Mouse (Mus musculus): ENCODE results near the gene Snx29. TPM values are rescaled to one million over a fixed set of nuclear protein-coding genes. Genes with fewer than 3 reads are reported as not detected.

Gene Snx29
- total and polyA plus RNA-seq, 2 experiments = 2.0 to 10.3 TPM

DNA sequence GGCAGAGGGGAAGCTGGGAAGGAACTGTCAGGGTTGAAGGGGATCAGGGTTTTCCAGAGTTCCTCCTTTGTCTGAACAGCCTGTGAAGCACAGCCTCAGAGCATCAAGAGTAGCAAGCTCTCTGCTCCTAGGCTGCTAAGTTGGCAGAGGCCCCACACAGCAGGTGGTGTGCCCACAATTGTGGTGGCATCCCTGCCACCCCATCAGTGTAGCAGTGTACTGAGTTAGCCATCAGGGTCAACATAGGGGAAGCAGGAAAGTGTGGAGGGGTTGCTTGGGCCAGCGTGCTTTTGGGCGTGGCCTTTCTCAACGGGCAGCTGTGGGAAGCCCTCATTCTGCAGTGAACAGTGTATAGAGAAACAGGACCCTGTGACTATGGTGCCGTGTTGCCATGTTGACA, 421.0 kb downstream of the Snx29 start:
- Histone ChIP-seq H3K27ac (replicated peaks; ENCODE audit: insufficient read depth, low read depth, low read length) (no peak overlapping the region), H3K4me1 (ENCODE audit: control insufficient read depth, insufficient read depth, low read length) (no peaks in the 10 kb centered on the region), H3K27me3 (ENCODE audit: control insufficient read depth, insufficient read depth, low read length) (no peaks in the 10 kb centered on the region), H3K36me3 (ENCODE audit: control insufficient read depth, insufficient read depth, low read length) (no peaks in the 10 kb centered on the region; the same call in 1 of the 2 replicates), H3K4me3 (ENCODE audit: insufficient read depth, low read depth, low read length) (no peak overlapping the region), H3K9ac (ENCODE audit: low read depth, low read length) (no peak overlapping the region), H3K79me2 (ENCODE audit: control insufficient read depth, insufficient read depth, low read length) (no peaks in the 10 kb centered on the region)
- WGBS = 86% methylated on average over 4 of the region's 4 CpGs
- DNase-seq (ENCODE audit: extremely low read depth, low read depth, low spot score) = no peak
- TF ChIP-seq CTCF (IDR thresholded peaks at IDR 0.05; ENCODE audit: low read depth, low read length) (no peak), POLR2A (IDR thresholded peaks at IDR 0.05; ENCODE audit: extremely low read depth, insufficient read depth, low read length) (no peak)

DNA sequence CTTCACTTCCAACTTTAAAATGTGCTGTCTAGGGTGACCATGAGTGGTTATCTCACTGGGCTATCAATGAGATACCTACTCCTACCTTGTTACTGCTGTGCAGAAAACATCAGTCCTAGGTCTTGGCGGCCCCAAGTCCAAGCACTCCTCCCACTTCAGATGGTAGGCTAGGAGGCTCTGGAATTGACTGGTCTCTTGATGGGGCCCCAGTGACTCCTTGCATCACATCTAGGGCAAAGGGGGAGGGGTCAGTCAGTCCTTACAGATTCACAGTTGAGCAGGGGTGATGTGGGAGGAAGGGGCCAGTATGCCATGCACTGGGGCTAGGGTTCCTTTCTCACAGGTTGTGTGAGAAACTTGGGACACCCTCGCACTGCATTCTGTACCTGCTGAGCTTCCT, 423.3 kb downstream of the Snx29 start:
- Histone ChIP-seq H3K27ac (replicated peaks; ENCODE audit: insufficient read depth, low read depth, low read length) (no peak overlapping the region), H3K79me2 (ENCODE audit: control insufficient read depth, insufficient read depth, low read length) (no peaks in the 10 kb centered on the region), H3K4me3 (ENCODE audit: insufficient read depth, low read depth, low read length) (no peak overlapping the region), H3K27me3 (ENCODE audit: control insufficient read depth, insufficient read depth, low read length) (no peaks in the 10 kb centered on the region), H3K4me1 (ENCODE audit: control insufficient read depth, insufficient read depth, low read length) (no peaks in the 10 kb centered on the region), H3K36me3 (ENCODE audit: control insufficient read depth, insufficient read depth, low read length) (no peaks in the 10 kb centered on the region), H3K9ac (ENCODE audit: low read depth, low read length) (no peak overlapping the region)
- no peak for DNase-seq (ENCODE audit: extremely low read depth, low read depth, low spot score)
- WGBS = 95% methylated on average over 2 of the region's 2 CpGs
- TF ChIP-seq POLR2A (IDR thresholded peaks at IDR 0.05; ENCODE audit: extremely low read depth, insufficient read depth, low read length) (no peak), CTCF (IDR thresholded peaks at IDR 0.05; ENCODE audit: low read depth, low read length) (no peak)

DNA sequence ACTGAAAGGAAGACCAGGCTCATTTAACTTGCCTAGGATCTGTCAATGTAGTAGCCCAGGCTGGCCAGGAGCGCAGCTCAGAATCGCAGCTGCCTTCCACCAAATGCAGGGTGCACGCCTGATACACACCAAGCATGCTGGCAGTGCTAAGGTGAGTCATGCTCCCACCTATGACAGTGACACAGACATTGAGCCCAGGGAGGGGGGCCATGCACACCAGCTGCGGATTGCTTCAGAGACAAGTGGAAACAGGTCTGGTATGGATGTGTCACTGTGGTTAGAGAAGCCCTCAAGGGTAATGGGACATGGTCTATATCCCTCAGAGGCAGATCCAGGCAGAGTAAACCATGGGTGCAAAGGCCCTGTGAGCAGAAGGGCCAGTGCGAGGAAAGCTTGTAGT, 425.2 kb downstream of the Snx29 start:
- no peak for DNase-seq (ENCODE audit: extremely low read depth, low read depth, low spot score)
- 95% methylated on average over 5 of the region's 5 CpGs for whole genome bisulfite sequencing
- Histone ChIP-seq H3K79me2 (ENCODE audit: control insufficient read depth, insufficient read depth, low read length) (no peaks in the 10 kb centered on the region), H3K36me3 (ENCODE audit: control insufficient read depth, insufficient read depth, low read length) (no peaks in the 10 kb centered on the region), H3K4me3 (ENCODE audit: insufficient read depth, low read depth, low read length) (no peak overlapping the region), H3K4me1 (ENCODE audit: control insufficient read depth, insufficient read depth, low read length) (no peaks in the 10 kb centered on the region), H3K27ac (replicated peaks; ENCODE audit: insufficient read depth, low read depth, low read length) (no peak overlapping the region), H3K27me3 (ENCODE audit: control insufficient read depth, insufficient read depth, low read length) (no peaks in the 10 kb centered on the region), H3K9ac (ENCODE audit: low read depth, low read length) (no peak overlapping the region)
- TF ChIP-seq POLR2A (IDR thresholded peaks at IDR 0.05; ENCODE audit: extremely low read depth, insufficient read depth, low read length) (no peak), CTCF (IDR thresholded peaks at IDR 0.05; ENCODE audit: low read depth, low read length) (no peak)

DNA sequence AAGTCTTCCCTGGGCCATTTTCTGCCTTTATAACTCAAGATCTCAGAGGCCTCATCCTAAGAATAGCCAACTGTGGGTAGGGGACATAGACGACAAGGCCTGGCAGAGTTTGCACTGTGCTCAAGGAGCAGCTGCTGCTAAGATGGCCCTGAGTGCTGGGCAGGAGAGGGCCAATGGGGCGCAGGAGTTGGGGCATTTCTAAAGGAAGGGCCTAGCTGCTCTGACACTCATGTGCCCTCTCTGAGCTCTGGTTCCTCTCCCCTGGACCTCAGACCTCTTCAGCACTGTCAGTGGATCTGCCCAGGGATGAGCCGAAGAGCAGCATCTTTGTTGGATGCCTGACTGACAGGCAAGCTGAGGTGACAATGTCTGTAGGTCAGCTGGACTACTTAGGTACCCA, 426.4 kb downstream of the Snx29 start:
- WGBS = 92% methylated on average over 3 of the region's 3 CpGs
- H3K4me1 ChIP-seq (ENCODE audit: control insufficient read depth, insufficient read depth, low read length) = no peaks in the 10 kb centered on the region
- no peak overlapping the region for H3K27ac ChIP-seq (replicated peaks; ENCODE audit: insufficient read depth, low read depth, low read length)
- no peaks in the 10 kb centered on the region for H3K36me3 ChIP-seq (ENCODE audit: control insufficient read depth, insufficient read depth, low read length)
- TF ChIP-seq CTCF (IDR thresholded peaks at IDR 0.05; ENCODE audit: low read depth, low read length) (no peak), POLR2A (IDR thresholded peaks at IDR 0.05; ENCODE audit: extremely low read depth, insufficient read depth, low read length) (no peak)
- no peaks in the 10 kb centered on the region for H3K79me2 ChIP-seq (ENCODE audit: control insufficient read depth, insufficient read depth, low read length)
- H3K27me3 ChIP-seq (ENCODE audit: control insufficient read depth, insufficient read depth, low read length) = no peaks in the 10 kb centered on the region
- H3K9ac ChIP-seq (ENCODE audit: low read depth, low read length) = no peak overlapping the region
- DNase-seq (ENCODE audit: extremely low read depth, low read depth, low spot score) = no peak
- H3K4me3 ChIP-seq (ENCODE audit: insufficient read depth, low read depth, low read length) = no peak overlapping the region

DNA sequence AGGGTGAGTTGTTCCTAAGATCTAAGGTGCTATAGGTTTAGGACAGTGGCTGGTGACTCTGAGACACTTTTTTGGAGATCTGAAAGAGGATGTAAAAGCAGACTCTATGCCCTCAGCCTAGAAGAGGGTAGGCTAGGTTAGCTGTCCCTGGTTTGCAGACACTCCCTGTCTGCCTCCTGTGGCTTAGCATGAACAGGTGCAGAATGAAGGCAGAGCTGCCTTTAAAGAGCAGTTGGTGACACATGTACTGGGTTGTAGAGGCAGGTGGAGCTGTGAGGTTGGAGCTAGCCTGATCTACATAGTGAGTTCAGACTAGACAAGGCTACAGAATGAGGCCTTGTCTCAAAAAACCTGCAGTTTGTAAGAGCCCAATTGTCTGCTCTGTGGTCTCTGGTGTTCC, 427.9 kb downstream of the Snx29 start:
- DNase-seq (ENCODE audit: extremely low read depth, low read depth, low spot score) = no peak
- no peaks in the 10 kb centered on the region for H3K27me3 ChIP-seq (ENCODE audit: control insufficient read depth, insufficient read depth, low read length)
- 0 out of 2 replicates have a peak, but pooled peaks cover 2% of the 10 kb centered on the region for H3K36me3 ChIP-seq (ENCODE audit: control insufficient read depth, insufficient read depth, low read length)
- H3K9ac ChIP-seq (ENCODE audit: low read depth, low read length) = no peak overlapping the region
- H3K79me2 ChIP-seq (ENCODE audit: control insufficient read depth, insufficient read depth, low read length) = no peaks in the 10 kb centered on the region
- H3K27ac ChIP-seq (replicated peaks; ENCODE audit: insufficient read depth, low read depth, low read length) = no peak overlapping the region
- no peak overlapping the region for H3K4me3 ChIP-seq (ENCODE audit: insufficient read depth, low read depth, low read length)
- TF ChIP-seq CTCF (IDR thresholded peaks at IDR 0.05; ENCODE audit: low read depth, low read length) = no peak
- TF ChIP-seq POLR2A (IDR thresholded peaks at IDR 0.05; ENCODE audit: extremely low read depth, insufficient read depth, low read length) = no peak
- H3K4me1 ChIP-seq (ENCODE audit: control insufficient read depth, insufficient read depth, low read length) = no peaks in the 10 kb centered on the region

DNA sequence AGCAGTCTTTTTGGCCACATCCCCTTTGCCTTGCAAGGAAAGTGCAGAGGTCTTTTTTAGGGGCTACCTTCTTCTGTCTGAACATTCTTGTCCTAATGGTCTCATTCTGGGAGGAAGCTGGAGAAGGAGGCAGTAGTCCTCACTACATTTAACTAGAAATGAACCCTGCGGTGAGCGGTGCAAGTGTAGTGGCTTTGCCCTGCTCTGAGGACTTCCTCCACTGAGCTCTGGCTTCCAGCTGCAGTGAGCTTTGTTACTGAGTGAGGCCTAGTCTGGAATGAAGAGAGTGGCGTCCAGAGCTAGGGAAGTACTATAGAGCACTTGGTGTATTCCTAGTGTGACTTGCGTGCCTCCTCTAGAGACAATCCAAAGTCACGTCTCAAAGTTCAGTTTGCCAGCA, 429.8 kb downstream of the Snx29 start:
- H3K79me2 ChIP-seq (ENCODE audit: control insufficient read depth, insufficient read depth, low read length) = no peaks in the 10 kb centered on the region
- no peak for TF ChIP-seq CTCF (IDR thresholded peaks at IDR 0.05; ENCODE audit: low read depth, low read length)
- no peak for TF ChIP-seq POLR2A (IDR thresholded peaks at IDR 0.05; ENCODE audit: extremely low read depth, insufficient read depth, low read length)
- no peak overlapping the region for H3K9ac ChIP-seq (ENCODE audit: low read depth, low read length)
- no peak overlapping the region for H3K27ac ChIP-seq (replicated peaks; ENCODE audit: insufficient read depth, low read depth, low read length)
- H3K4me1 ChIP-seq (ENCODE audit: control insufficient read depth, insufficient read depth, low read length) = no peaks in the 10 kb centered on the region
- 83% methylated on average over 5 of the region's 5 CpGs for WGBS
- DNase-seq (ENCODE audit: extremely low read depth, low read depth, low spot score) = no peak
- 0 out of 2 replicates have a peak, but pooled peaks cover 2% of the 10 kb centered on the region for H3K36me3 ChIP-seq (ENCODE audit: control insufficient read depth, insufficient read depth, low read length)
- H3K4me3 ChIP-seq (ENCODE audit: insufficient read depth, low read depth, low read length) = no peak overlapping the region
- H3K27me3 ChIP-seq (ENCODE audit: control insufficient read depth, insufficient read depth, low read length) = no peaks in the 10 kb centered on the region
